Mouse (Mus musculus) midbrain, postnatal 0 days (tissue): ENCODE measurements around the gene Shroom3. TPM values are rescaled to one million over a fixed set of nuclear protein-coding genes. Genes with fewer than 3 reads are reported as not detected.

Source experiments
- ATAC-seq: fragments of 200-750 bp; cut with Nextera tagmentation; 2 replicates; pipeline ENCODE4 v1.8.0; 2017; ENCODE audit warnings: moderate number of reproducible peaks, mild to moderate bottlenecking, moderate TSS enrichment, moderate library complexity; ENCODE audit not compliant: low FRiP score
- DNase-seq: peaks from one replicate; pipeline ENCODE4 v3.0.0-alpha.2; 2015; ENCODE audit warnings: low spot score
- H3K27ac ChIP-seq: fragments of 300-500 bp; sonication (generic); 2 replicates; pipeline ENCODE4 v1.5.1; 2014; ENCODE audit warnings: low read depth, mild to moderate bottlenecking, low read length, mixed read lengths
- H3K27me3 ChIP-seq: fragments of 300-500 bp; sonication (generic); 2 replicates; pipeline ENCODE4 v1.6.1; 2014; ENCODE audit warnings: low read length, control low read depth, mixed read lengths; ENCODE audit not compliant: insufficient read depth
- H3K36me3 ChIP-seq: fragments of 300-500 bp; sonication (generic); 2 replicates; pipeline ENCODE4 v1.6.1; 2014; ENCODE audit warnings: low read length, control low read depth, mixed read lengths; ENCODE audit not compliant: insufficient read depth
- H3K4me1 ChIP-seq: fragments of 300-500 bp; sonication (generic); 2 replicates; pipeline ENCODE4 v1.6.1; 2014; ENCODE audit warnings: mild to moderate bottlenecking, control low read depth, antibody characterized with exemption, low read length, mixed read lengths; ENCODE audit not compliant: insufficient read depth
- H3K4me2 ChIP-seq: fragments of 300-500 bp; sonication (generic); 2 replicates; pipeline ENCODE4 v1.6.1; 2014; ENCODE audit warnings: low read depth, mild to moderate bottlenecking, low read length, mixed read lengths; ENCODE audit not compliant: poor library complexity, severe bottlenecking
- H3K4me3 ChIP-seq: fragments of 300-500 bp; sonication (generic); 2 replicates; pipeline ENCODE4 v1.5.1; 2014; ENCODE audit warnings: low read depth, mild to moderate bottlenecking, low read length, moderate library complexity
- H3K9ac ChIP-seq: fragments of 300-500 bp; sonication (generic); replicated peaks from 2 replicates; pipeline ENCODE4 v1.6.1; 2014; ENCODE audit warnings: mild to moderate bottlenecking, low read length, moderate library complexity, mixed read lengths; ENCODE audit not compliant: poor library complexity, severe bottlenecking
- H3K9me3 ChIP-seq: fragments of 300-500 bp; sonication (generic); 2 replicates; pipeline ENCODE4 v1.6.1; 2016; ENCODE audit warnings: low read length, control low read depth
- CTCF ChIP-seq: IDR thresholded peaks from 2 replicates; pipeline ENCODE4 v1.5.1; 2016; ENCODE audit warnings: antibody characterized with exemption, mild to moderate bottlenecking
- WGBS: fragments of 180-500 bp; shearing (Covaris S2); extraction: QIAGEN DNeasy Blood & Tissue Kit; methylation state at CpG from one replicate; pipeline ENCODE4 v1.1.7; 2014; 5-methylcytosine and 5-hydroxymethylcytosine counted together
- polyA plus RNA-seq: library from polyadenylated mRNA; unstranded; fragments of >200 nt; fragmentation: Nextera tagmentation; extraction: Ambion mirVana; gene quantifications from 2 replicates; pipeline ENCODE4 v1.2.1, GENCODE M21; 2015
- total RNA-seq: library from RNA; depleted of rRNA; stranded (reverse); fragments of >200 nt; gene quantifications from 2 replicates; pipeline ENCODE4 v1.2.3, GENCODE M21; 2014

The Shroom3 gene
- total and polyA plus RNA-seq, 2 experiments from 2014 or later, result 1.2 to 8.1 TPM

DNA sequence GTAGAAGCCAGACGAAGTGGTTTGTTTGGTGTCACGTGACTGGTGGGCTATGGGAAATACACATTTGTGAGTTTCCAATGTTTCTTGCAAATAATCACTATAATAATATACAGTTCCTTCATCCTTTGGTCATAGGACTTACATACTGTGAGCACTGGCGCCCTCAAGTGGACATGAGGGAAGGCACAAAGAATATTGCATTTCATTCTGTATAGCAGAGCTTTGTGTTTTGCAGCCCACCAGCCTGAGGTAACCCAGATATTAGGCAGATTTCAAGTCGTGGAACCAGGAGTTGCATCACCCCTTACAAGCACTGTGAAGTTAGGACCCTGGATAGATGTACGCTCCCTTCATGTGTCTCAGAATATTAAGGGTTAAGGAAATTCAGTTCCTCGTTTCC is 42.7 kb downstream of the Shroom3 start:
- Histone ChIP-seq H3K9me3 (no peaks in the 10 kb centered on the region), H3K4me3 (no peak overlapping the region), H3K4me2 (no peak overlapping the region), H3K27me3 (no peaks in the 10 kb centered on the region), H3K9ac (no peak overlapping the region), H3K4me1 (no peaks in the 10 kb centered on the region), H3K36me3 (no peaks in the 10 kb centered on the region), H3K27ac (no peak overlapping the region)
- TF ChIP-seq CTCF, result peak; percentile 96
- ATAC-seq (peak; percentile 80; the same call in 1 of the 2 replicates), DNase-seq (peak; percentile 89)
- WGBS, result 31% methylated on average over 6 of the region's 6 CpGs

DNA sequence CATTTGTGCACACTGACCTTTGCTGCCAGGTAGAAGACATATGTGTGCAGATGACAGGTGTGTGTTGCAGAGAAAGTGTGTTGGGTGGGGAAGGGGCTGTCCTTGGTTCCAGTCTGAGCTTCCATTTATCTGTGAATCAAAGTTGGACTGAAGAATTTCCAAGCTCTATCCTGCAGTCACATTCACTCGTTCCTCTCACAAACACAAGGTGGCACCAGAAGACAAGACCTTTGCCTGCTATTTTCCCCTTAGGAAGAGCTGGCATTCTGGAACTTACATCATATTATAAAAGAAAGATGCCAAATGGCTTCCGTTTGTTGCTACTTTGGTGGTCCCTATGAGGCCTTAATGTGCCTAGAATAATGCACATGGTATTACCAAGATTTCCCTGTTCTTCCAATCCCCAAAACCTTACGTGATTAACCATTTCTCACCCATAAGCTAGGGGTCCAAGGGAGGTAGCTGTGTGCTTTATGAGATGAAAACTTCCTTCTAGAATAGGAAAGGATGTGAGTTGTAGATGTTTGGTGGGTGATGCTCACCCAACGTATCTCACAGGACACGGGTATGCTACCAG is 45.1 kb downstream of the Shroom3 start:
- Histone ChIP-seq H3K36me3 (no peaks in the 10 kb centered on the region), H3K4me3 (no peak overlapping the region), H3K4me2 (no peak overlapping the region), H3K9ac (no peak overlapping the region), H3K27me3 (no peaks in the 10 kb centered on the region), H3K27ac (no peak overlapping the region), H3K9me3 (no peaks in the 10 kb centered on the region), H3K4me1 (no peaks in the 10 kb centered on the region)
- TF ChIP-seq CTCF, result peak; percentile 95
- DNase-seq (peak; percentile 88), ATAC-seq (0 out of 2 replicates have a peak, but pooled peaks have one; percentile 51)
- WGBS, result 46% methylated on average over 5 of the region's 5 CpGs

DNA sequence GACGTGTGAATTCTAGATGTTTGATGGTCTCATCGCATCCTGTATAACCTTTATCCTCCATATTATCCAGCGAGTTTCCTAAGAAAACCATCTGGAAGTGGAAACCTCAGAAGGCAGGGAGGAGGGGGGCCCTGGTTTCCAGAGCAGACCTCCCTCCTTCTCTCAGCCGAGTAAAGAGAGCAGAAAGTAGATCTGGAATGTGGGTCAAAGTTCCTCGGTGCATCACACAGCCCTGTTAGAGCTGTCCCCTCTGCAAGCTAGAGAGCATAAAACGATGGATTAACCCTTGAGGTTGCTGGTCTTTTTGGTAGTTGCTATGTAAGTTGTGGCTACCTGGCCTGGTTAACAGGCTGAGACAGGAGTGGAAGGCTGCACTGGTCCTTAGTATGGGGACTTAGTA is 46.0 kb downstream of the Shroom3 start:
- H3K27ac ChIP-seq, result no peak overlapping the region
- H3K4me3 ChIP-seq, result no peak overlapping the region
- H3K9me3 ChIP-seq, result no peaks in the 10 kb centered on the region
- H3K4me2 ChIP-seq, result no peak overlapping the region
- no peaks in the 10 kb centered on the region for H3K4me1 ChIP-seq
- H3K36me3 ChIP-seq, result no peaks in the 10 kb centered on the region
- no peak for TF ChIP-seq CTCF
- 69% methylated on average over 6 of the region's 6 CpGs for WGBS
- no peak overlapping the region for H3K9ac ChIP-seq
- ATAC-seq, result no peak
- no peaks in the 10 kb centered on the region for H3K27me3 ChIP-seq
- DNase-seq, result no peak

DNA sequence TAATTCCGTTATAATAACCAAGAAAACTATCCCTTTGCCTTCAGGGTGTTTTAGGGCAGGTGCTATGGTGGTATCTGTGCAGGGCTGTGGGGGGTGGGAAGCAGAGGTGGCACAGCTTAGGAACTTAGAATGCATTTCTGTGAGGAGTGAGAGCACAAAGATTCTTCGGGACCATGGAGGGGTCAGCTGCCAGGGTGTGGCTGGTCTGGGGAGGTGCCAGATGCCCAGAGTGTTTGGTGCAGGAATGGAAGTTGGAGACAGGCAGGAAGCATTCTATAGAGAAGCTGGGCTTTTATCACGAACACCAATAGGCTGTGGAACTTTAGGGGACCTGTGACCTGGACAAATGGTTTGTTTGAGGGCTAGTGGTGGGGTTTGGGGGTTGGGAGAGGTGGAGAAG is 58.6 kb downstream of the Shroom3 start:
- no peak for ATAC-seq
- WGBS, result 81% methylated on average over 3 of the region's 3 CpGs
- DNase-seq, result no peak
- Histone ChIP-seq H3K4me3 (no peak overlapping the region), H3K36me3 (no peaks in the 10 kb centered on the region), H3K27ac (no peak overlapping the region), H3K4me1 (no peaks in the 10 kb centered on the region), H3K9ac (no peak overlapping the region), H3K27me3 (no peaks in the 10 kb centered on the region), H3K4me2 (no peak overlapping the region), H3K9me3 (no peaks in the 10 kb centered on the region)
- no peak for TF ChIP-seq CTCF

DNA sequence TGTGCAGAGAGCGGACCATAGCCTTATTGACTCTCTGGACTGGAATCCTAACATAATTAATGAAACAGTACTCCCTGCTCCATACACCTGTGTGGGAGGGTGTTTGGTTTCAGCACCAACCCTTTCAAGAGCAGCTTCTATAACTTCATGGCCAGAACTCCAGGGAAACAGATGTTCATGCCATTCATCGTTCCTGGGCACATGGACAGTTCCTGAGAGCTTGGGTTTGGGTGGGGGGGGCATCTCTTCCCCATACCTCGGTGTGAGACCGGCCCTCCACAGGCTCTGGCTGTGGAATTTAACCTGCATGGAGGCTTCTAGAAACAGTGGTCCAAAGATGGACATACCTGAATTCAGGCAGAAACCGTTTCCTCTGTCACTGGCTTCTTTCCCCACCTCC is 59.5 kb downstream of the Shroom3 start:
- TF ChIP-seq CTCF, result no peak
- 91% methylated on average over 5 of the region's 5 CpGs for WGBS
- no peaks in the 10 kb centered on the region for H3K27me3 ChIP-seq
- no peak overlapping the region for H3K4me2 ChIP-seq
- H3K4me1 ChIP-seq, result no peaks in the 10 kb centered on the region
- no peak overlapping the region for H3K27ac ChIP-seq
- ATAC-seq (no peak), DNase-seq (no peak)
- H3K36me3 ChIP-seq, result no peaks in the 10 kb centered on the region
- no peak overlapping the region for H3K9ac ChIP-seq
- no peak overlapping the region for H3K4me3 ChIP-seq
- H3K9me3 ChIP-seq, result no peaks in the 10 kb centered on the region

DNA sequence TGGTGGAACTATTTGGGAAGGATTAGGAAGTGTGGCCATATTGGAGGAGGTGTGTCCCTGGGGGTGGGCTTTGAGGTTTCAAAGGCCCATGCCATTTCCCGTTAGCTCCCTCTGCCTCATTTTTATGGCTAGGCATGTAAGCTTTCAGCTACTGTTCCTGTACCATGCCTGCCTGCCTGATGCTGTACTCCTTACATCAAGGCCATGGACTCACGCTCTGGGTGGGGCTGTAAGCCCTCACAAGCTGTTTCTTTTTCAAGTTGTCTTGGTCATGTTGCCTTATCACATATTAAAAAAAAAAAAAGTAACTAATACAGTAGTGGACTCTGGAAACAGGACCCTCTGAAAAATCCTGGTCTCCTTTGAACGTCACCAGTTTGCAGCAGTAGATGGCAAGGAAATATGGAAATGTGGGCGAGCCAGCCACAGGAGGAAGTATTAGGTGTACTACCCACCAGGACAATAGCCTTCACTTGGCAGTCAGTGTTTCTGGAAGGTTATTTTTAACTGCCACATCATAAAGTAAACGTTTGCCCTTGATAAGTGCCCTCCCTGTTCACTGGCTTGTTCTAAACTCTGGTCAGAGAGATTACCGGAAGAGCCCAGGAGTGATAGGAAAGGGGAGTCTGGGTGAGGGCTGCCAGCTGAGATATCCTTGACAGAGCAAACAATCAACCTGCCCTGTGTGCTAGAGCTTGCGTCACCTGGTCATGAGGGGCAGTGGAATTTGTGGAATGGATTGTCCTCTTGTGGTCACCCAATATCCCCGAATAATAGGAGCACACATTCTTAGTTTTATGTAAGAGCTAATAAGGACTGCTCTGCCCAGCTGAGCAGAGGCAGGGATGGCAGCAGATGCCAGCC is 62.4 kb downstream of the Shroom3 start:
- no peaks in the 10 kb centered on the region for H3K27me3 ChIP-seq
- no peak overlapping the region for H3K27ac ChIP-seq
- no peak for TF ChIP-seq CTCF
- no peak overlapping the region for H3K4me2 ChIP-seq
- no peak overlapping the region for H3K4me3 ChIP-seq
- no peaks in the 10 kb centered on the region for H3K4me1 ChIP-seq
- DNase-seq, result no peak
- no peak for ATAC-seq
- H3K9me3 ChIP-seq, result no peaks in the 10 kb centered on the region
- WGBS, result 86% methylated on average over 8 of the region's 8 CpGs
- no peaks in the 10 kb centered on the region for H3K36me3 ChIP-seq
- H3K9ac ChIP-seq, result no peak overlapping the region
